Comparison of ENCODE assay signal across 13 mouse cellular contexts in genomic region chr13:69852313-69852712, GRCm38 (mm10). TPM values are rescaled to one million over a fixed set of nuclear protein-coding genes. Genes with fewer than 3 reads are reported as not detected.
DNase-seq lines count a peak whose midpoint lies in the region; ATAC-seq lines count a peak whose summit lies in the region.
"Had no signal": no experiment of that assay in that cellular context is flagged by ENCODE, and none has a peak within 500 bp of the region (broad histone marks: within the 10 kb centered on the region; RNA-seq: fewer than 3 reads in every experiment).

No protein-coding gene starts in this region.

- DNase-seq in adrenal gland, postnatal 10 days, result peak; percentile 56
- DNase-seq in adrenal gland, postnatal 4 days (ENCODE audit: low spot score in 2 of 2), result no peak
- peak; percentile 64 for DNase-seq in kidney, postnatal 10 days
- DNase-seq in ES-CJ7 (ENCODE audit: low read depth, low spot score), result peak; percentile 16
- DNase-seq in embryonic facial prominence, embryonic 11.5 days (ENCODE audit: low spot score), result peak; percentile 74
- DNase-seq in cerebellum, adult 8-10 months, result no peak
- no peak for DNase-seq in thymus, postnatal 0 days (ENCODE audit: low spot score)
- DNase-seq: cerebellum, postnatal 36 days; gastrocnemius, postnatal 14 days had no signal

- no peaks in the 10 kb centered on the region for H3K36me3 ChIP-seq in kidney, embryonic 16.5 days (ENCODE audit: insufficient read depth, low read length)
- no peaks in the 10 kb centered on the region for H3K36me3 ChIP-seq in embryonic facial prominence, embryonic 11.5 days (replicated peaks; ENCODE audit: control insufficient read depth, insufficient read depth, low read depth, low read length)
- H3K36me3 ChIP-seq: hindbrain, embryonic 15.5 days; limb, embryonic 12.5 days had no signal

- no peak overlapping the region for H3K4me2 ChIP-seq in kidney, embryonic 16.5 days (replicated peaks; ENCODE audit: low read depth, low read length)
- no peak overlapping the region for H3K4me2 ChIP-seq in embryonic facial prominence, embryonic 11.5 days (ENCODE audit: low read depth, low read length)
- H3K4me2 ChIP-seq: hindbrain, embryonic 15.5 days; limb, embryonic 12.5 days had no signal

- H3K4me1 ChIP-seq in kidney, embryonic 16.5 days (ENCODE audit: insufficient read depth, low read length), result no peaks in the 10 kb centered on the region
- H3K4me1 ChIP-seq in embryonic facial prominence, embryonic 11.5 days (ENCODE audit: control insufficient read depth, insufficient read depth, low read length), result no peaks in the 10 kb centered on the region
- H3K4me1 ChIP-seq: hindbrain, embryonic 15.5 days; limb, embryonic 12.5 days had no signal

- H3K9me3 ChIP-seq in kidney, embryonic 16.5 days (ENCODE audit: low read length), result no peaks in the 10 kb centered on the region
- H3K9me3 ChIP-seq in embryonic facial prominence, embryonic 11.5 days (replicated peaks; ENCODE audit: control insufficient read depth, low read length), result no peaks in the 10 kb centered on the region
- H3K9me3 ChIP-seq: hindbrain, embryonic 15.5 days; limb, embryonic 12.5 days had no signal

- no peak overlapping the region for H3K27ac ChIP-seq in kidney, embryonic 16.5 days (ENCODE audit: low read length)
- no peak overlapping the region for H3K27ac ChIP-seq in embryonic facial prominence, embryonic 11.5 days (replicated peaks; ENCODE audit: low read depth, low read length)
- H3K27ac ChIP-seq: hindbrain, embryonic 15.5 days; limb, embryonic 12.5 days had no signal

- ATAC-seq in kidney, embryonic 16.5 days (ENCODE audit: low FRiP score, low TSS enrichment), result no peak
- ATAC-seq in embryonic facial prominence, embryonic 11.5 days (replicated peaks; ENCODE audit: insufficient number of reproducible peaks, low FRiP score, low TSS enrichment, low read depth), result no peak
- ATAC-seq: activated CD4-positive, CD25-positive, alpha-beta regulatory T cell, adult 4 months had no signal

- H3K9ac ChIP-seq in kidney, embryonic 16.5 days (replicated peaks; ENCODE audit: low read length), result no peak overlapping the region
- no peak overlapping the region for H3K9ac ChIP-seq in embryonic facial prominence, embryonic 11.5 days (replicated peaks; ENCODE audit: low read length)
- H3K9ac ChIP-seq: hindbrain, embryonic 15.5 days; limb, embryonic 12.5 days had no signal

- H3K27me3 ChIP-seq in kidney, embryonic 16.5 days (ENCODE audit: insufficient read depth, low read length), result no peaks in the 10 kb centered on the region
- H3K27me3 ChIP-seq in embryonic facial prominence, embryonic 11.5 days (ENCODE audit: control insufficient read depth, insufficient read depth, low read length), result no peaks in the 10 kb centered on the region
- H3K27me3 ChIP-seq: hindbrain, embryonic 15.5 days; limb, embryonic 12.5 days had no signal

- WGBS in kidney, embryonic 16.5 days, result 56% methylated on average over 5 of the region's 5 CpGs
- WGBS in embryonic facial prominence, embryonic 11.5 days, result 62% methylated on average over 5 of the region's 5 CpGs

- no peak overlapping the region for H3K4me3 ChIP-seq in kidney, embryonic 16.5 days (ENCODE audit: low read length)
- H3K4me3 ChIP-seq in embryonic facial prominence, embryonic 11.5 days (ENCODE audit: low read depth, low read length), result no peak overlapping the region
- H3K4me3 ChIP-seq: hindbrain, embryonic 15.5 days; limb, embryonic 12.5 days had no signal

RNA-seq across cellular contexts. Expression of gene Med10, which starts 50.1 kb away (rescaled TPM):
- 10 to 100 TPM; 55.0 to 62.9 TPM for total RNA-seq in adrenal gland, postnatal 10 days (2021)
- 100 to 1,000 TPM in 1 of 2 experiments, 10 to 100 TPM in 1; 94.3 to 102 TPM for total RNA-seq in adrenal gland, postnatal 4 days (2021)
- polyA plus RNA-seq in kidney, embryonic 16.5 days (2015; fragmentation: Nextera tagmentation; extraction: Ambion mirVana), result 148 and 153 TPM in 2 replicates
- 177 and 186 TPM in 2 replicates for polyA plus RNA-seq in embryonic facial prominence, embryonic 11.5 days (2014; fragmentation: Nextera tagmentation; extraction: Ambion mirVana)
- 207 and 234 TPM in 2 replicates for polyA plus RNA-seq in thymus, postnatal 0 days (2015; fragmentation: Nextera tagmentation; extraction: Ambion mirVana)

Comparison
In these comparisons a context has a peak if more than half of its experiments do, and no peak if none do; other contexts are left out.
1. DNase-seq: peak in adrenal gland, postnatal 10 days (single experiment), kidney, postnatal 10 days (single experiment), ES-CJ7 (single experiment) and embryonic facial prominence, embryonic 11.5 days (single experiment); none in adrenal gland, postnatal 4 days (0 of 2), cerebellum, adult 8-10 months (single experiment) and thymus, postnatal 0 days (single experiment).